Mouse (Mus musculus) stomach, postnatal 0 days (tissue): Measurements from ENCODE around the gene Eppin.

Source experiments
- CTCF ChIP-seq: IDR thresholded peaks from 2 replicates; pipeline ENCODE4 v1.5.1; 2016; ENCODE audit warnings: antibody characterized with exemption, low read depth, mild to moderate bottlenecking, moderate library complexity
- EP300 ChIP-seq: optimal IDR thresholded peaks from 2 replicates; pipeline ENCODE3; 2016; ENCODE audit warnings: antibody characterized with exemption

DNA sequence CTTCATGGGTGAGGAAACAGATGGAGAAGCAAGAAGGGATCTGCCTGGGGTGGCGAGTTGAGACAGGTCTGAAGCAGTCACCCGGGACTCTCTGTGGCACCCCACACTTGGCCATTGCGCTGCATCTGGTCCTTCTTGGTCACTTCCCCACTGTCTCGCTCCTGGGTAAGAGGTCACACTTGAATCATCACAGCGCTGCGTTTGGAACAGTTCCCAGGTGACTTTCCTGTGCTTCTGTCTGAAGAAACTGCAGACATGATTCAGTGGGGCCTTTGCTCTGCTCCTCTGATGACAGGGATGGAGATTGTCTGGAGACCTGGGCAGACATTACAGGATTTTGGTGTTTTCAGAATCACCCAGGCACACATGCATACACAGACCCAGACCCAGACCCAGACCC is 15.4 kb upstream of the Eppin start:
- no peak for TF ChIP-seq CTCF
- no peak for TF ChIP-seq EP300
